Mouse (Mus musculus): ENCODE results near the gene Tex50.
"Not testable (repeated sequence)": the region's sequence is repeated elsewhere in the genome, so short reads cannot be mapped to it uniquely, and the experiment has no call there.

Gene Tex50

DNA sequence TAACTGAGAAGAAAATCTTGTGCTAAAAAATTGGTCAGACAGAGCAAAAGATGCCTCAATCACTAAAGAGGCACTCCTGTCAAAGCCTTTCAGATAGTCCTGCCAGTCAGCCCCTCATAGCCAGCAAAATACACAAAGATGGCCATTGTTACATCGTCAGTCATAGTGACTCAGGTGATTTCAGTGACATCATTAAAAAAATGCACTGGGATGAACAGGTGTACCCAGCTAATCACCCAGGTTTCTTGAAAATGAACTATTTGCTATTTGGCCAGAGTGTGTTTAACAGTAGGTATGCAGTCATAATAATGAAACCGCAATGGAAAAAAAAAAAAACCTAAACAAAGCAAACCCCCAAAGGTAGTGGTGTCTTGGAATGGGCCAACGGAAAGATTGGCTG lies at the start of gene Tex50:
Gene Tex50, minus strand, starts transcription at position 101 of the 400 bp plus-strand sequence.
- no peak for DNase-seq (ENCODE audit: low spot score)

DNA sequence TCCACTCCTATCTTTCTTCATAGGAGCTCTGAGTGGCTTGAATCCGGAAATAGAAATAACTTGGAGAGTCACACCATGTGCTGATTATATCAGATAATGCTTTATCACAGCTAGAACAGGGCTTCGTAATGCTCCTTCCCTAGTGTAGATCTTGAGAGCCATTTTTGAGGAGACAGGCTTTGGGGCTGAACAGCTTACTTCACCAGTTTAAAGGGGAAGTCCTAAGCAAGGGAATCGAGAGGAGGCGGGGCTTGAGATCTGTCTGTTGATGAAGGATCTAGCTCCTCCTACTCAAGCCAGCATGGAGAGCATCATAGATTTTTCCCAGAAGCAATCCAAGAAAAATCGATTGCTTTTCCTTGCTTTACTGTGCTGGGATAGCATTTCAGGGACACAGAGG lies 40.7 kb upstream of the Tex50 start:
- DNase-seq (ENCODE audit: low spot score) = no peak

DNA sequence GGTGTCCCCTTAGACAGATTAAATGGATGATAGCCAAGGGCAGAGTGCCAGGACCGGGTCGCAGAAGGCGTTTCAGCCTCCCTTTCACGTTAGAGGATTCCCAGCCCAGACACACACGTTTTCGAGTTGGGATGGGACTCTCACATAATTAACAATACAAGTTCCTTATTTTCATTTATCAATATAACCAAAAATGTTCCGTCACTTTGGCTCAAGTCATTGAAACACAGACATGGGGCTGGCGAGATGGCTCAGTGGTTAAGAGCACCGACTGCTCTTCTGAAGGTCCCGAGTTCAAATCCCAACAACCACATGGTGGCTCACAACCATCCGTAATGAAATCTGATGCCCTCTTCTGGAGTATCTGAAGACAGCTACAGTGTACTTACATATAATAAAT lies 37.2 kb upstream of the Tex50 start:
- DNase-seq (ENCODE audit: low spot score) = not testable (repeated sequence)

- peak; percentile 75 for DNase-seq (ENCODE audit: low spot score)
These were observed 36.6 kb upstream of the Tex50 start for GRCm38 (mm10) chr1:161195541-161196351.

- no peak for DNase-seq (ENCODE audit: low spot score)
These were observed 31.3 kb upstream of the Tex50 start for GRCm38 (mm10) chr1:161190253-161190910.

- DNase-seq (ENCODE audit: low spot score) = no peak
These were observed 26.3 kb upstream of the Tex50 start for GRCm38 (mm10) chr1:161185431-161185830.

DNA sequence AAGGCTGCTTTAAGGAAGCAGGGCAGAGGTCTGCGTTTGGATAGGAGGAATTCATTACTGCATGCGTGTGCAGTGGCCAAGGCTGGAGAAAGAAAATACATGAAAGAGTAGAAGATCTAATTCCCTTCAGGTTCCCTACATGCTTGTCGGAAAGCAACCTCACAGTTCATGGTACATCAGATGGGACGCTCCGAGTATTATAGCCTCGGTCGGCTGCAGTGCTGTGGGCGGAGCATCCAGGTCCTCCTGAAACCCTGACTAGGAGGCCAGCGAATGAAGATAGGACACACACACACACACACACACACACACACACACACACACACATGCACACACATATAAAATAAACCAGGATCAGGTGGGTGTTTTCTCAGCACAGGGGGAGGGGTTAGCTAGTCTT lies 24.6 kb upstream of the Tex50 start:
- DNase-seq (ENCODE audit: low spot score) = no peak

- no peak for DNase-seq (ENCODE audit: low spot score)
These were observed 23.3 kb upstream of the Tex50 start for GRCm38 (mm10) chr1:161182386-161182785.

GRCm38 (mm10) chr1:161180674-161181073 lies 21.6 kb upstream of the Tex50 start:
- DNase-seq (ENCODE audit: low spot score) = peak; percentile 25

- DNase-seq (ENCODE audit: low spot score) = peak; percentile 46
These were observed 11.5 kb upstream of the Tex50 start for GRCm38 (mm10) chr1:161170651-161171050.

DNA sequence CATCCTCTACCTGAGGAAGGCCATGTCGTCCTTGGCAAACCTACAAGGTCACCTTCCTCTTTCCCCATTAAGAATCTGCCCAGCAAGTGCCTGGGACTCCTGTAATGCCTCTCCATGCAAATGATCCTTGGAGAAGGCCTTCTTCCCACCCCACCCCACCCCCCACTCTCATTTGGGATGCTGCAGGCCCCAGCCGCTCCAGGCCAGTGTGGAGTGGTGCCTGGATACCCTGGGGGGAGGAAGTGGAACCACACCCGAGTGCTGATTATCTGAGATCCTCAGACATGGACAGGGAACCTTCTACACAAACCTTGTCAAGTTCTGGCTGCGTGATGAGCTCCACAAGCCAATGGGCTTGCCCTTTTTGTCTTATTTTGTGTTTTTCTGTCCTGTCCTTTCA lies 1.2 kb upstream of the Tex50 start:
- DNase-seq (ENCODE audit: low spot score) = no peak

- no peak for DNase-seq (ENCODE audit: low spot score)
These were observed 2.6 kb downstream of the Tex50 start for GRCm38 (mm10) chr1:161156546-161156945.

DNA sequence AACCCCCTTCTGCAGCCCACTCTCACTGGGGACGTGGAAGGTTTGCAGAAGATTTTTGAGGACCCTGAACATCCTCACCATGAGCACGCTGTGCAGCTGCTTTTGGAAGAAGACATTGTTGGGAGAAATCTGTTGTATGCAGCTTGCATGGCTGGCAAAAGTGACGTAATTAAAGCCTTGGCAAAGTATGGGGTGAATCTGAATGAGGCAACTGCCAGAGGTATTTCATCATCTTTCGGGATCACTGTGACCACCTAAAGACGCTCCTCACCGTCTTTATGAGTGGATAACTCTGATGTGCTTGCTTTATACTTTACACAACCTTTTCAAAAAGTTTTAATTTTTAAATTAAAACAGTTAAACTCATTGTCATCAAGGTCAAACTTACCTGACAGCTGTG lies 8.0 kb downstream of the Tex50 start:
- DNase-seq (ENCODE audit: low spot score) = no peak

DNA sequence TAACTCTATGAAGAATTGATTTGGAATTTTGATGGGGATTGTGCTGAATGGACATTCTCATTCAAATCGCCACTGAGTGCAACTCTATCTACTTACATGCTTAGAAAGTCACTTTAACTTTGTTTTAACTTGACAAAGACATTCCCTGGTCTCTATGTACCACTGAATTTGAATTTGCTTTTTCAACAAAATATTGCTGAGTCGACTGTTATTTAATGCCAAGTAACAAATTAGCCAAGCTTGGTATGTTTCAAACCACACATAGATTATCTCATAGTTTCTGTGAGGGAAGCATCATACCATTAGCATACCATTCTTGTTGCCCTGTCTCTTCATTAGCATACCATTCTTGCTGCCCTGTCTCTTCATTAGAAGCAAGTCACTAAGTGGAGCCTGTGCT lies 11.2 kb downstream of the Tex50 start:
- no peak for DNase-seq (ENCODE audit: low spot score)

GRCm38 (mm10) chr1:161145611-161146010 lies 13.5 kb downstream of the Tex50 start:
- not testable (repeated sequence) for DNase-seq (ENCODE audit: low spot score)

DNA sequence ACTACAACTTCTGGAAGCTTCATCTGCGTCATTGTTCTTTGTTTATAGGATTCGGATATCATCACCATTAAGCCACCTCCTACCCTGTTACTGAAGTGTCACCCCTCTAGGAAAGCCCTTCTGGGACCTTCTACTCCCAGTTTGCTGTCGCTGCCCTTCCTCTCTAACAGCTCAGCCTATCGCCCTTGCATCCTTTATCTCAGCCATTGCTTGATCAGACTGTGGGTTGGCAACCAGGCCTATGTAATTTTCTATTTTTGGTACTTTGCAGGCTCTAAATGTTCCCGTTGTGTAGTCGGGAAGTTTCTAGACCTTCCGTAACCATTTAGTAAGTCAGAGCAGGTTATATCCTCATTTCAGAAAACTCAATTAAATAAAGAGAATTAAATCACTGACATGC lies 15.9 kb downstream of the Tex50 start:
- no peak for DNase-seq (ENCODE audit: low spot score)

DNA sequence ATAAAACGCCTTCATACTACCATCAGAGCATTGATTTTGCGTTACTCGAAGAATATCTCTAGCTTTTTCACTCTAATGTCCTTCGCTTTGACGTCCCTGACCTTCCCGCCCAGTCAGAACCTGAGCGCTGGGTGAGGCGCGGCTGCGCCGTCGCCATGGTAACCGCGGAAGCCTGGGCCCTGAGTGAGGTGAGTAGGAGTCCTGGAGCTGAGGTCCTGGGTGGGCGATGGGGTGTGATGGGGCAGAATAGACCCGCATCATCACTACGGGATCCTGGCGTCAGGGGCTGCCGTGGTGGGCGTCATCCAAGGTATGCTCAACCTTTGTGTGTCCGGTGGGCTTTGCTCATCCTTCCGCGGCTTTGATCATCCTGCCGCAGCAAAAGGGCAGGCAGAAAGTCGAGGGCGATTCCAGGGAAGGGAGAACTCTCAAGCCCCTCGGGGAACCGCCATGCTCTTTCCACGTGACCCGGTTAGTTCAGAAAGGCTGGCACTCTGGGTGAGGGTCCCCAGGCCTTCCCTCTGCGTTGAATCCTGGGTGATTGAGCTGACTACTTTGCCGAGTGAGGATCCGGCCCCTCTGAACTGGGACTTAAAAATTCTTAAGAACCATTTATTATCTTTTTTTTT lies 16.5 kb downstream of the Tex50 start, which contains the start of gene Ankrd45:
Gene Ankrd45, plus strand, starts transcription at position 161 of the 629 bp plus-strand sequence.
- DNase-seq (ENCODE audit: low spot score) = peak; percentile 63

GRCm38 (mm10) chr1:161140026-161140762 lies 18.9 kb downstream of the Tex50 start:
- no peak for DNase-seq (ENCODE audit: low spot score)

DNA sequence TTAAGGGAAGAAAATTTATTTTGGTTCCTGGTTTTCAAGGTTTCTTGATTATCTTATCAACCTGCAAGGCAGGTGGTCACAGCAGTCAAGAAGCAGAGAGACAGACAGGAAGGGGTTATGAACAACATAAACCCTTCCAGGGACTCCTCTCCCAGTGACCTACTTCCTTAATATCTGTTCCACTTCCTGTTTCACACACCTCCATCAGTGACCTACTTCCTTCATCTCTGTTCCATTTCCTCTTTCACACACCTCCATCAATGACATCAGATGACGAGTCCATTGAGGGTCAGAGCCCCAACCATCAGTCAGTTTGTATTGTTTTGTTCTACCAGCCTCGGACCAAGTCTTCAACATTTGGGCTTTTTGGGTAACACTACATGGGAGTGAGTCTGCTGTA lies 19.6 kb downstream of the Tex50 start:
- no peak for DNase-seq (ENCODE audit: low spot score)

DNA sequence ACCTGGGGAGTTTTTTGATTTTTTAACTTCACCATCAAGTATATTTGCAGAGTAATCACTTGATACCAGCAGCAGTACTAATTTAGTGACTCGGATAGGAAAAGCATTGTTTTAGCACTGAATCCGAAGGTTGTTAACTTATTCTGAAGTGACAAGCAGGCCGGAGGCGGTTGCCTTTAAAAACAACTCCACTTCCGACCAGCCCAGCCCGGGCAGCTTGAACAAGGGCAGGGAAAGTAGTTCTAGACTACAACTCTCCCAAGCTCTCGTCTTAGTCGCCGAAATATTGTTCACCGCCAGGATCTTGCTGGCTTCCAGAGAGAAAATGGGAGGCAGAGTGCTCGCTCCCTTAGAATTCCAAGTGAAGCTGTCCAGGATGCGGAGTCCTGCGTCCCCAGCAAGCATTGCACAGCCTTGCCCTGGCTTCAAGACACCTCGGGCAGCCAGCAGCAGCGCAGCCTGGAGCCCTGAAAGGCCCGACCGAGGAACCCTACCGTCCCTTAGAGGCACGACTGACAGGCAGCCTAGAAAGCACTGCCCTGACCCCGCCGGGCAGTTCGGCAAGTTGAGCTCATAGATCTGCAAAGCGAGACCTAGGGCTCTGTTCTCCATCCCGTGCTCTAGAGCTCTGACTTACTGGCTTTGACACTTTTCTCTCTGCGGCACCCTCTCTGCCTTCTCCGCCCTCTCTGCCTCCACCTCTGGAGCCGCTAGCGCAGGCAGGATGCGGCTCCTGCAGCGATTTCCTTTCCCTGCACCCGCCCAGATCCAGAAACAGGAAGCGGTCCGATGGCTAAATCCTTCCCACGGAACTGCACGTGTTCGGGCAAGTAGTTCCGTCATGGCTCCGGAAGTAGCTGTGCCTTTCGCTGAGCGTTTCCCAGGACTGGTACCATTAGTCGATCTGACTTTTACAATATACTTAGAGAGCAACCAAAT lies 28.1 kb downstream of the Tex50 start, which contains the start of gene Klhl20:
Gene Klhl20, minus strand, starts transcription at position 786 of the 939 bp plus-strand sequence.
- DNase-seq (ENCODE audit: low spot score) = peak; percentile 86

- DNase-seq (ENCODE audit: low spot score) = no peak
These were observed 32.7 kb downstream of the Tex50 start for GRCm38 (mm10) chr1:161126461-161126860.

All from left cerebral cortex, adult 11 months (tissue).